Mouse (Mus musculus) G1E-ER4 (cell line): ENCODE measurements around the gene Ptpn22. TPM values are rescaled to one million over a fixed set of nuclear protein-coding genes. Genes with fewer than 3 reads are reported as not detected.

Experiments
- GATA1 ChIP-seq: IDR thresholded peaks from one replicate; pipeline ENCODE4 v1.8.0; 2012; ENCODE audit warnings: low read length, inconsistent platforms
- polyA plus RNA-seq: library from polyadenylated mRNA; stranded (reverse); fragments of >175 nt; gene quantifications from 2 replicates; pipeline ENCODE4 v1.2.3, GENCODE M21; 2012

The Ptpn22 gene
- polyA plus RNA-seq, result not detected in 2 replicates

DNA sequence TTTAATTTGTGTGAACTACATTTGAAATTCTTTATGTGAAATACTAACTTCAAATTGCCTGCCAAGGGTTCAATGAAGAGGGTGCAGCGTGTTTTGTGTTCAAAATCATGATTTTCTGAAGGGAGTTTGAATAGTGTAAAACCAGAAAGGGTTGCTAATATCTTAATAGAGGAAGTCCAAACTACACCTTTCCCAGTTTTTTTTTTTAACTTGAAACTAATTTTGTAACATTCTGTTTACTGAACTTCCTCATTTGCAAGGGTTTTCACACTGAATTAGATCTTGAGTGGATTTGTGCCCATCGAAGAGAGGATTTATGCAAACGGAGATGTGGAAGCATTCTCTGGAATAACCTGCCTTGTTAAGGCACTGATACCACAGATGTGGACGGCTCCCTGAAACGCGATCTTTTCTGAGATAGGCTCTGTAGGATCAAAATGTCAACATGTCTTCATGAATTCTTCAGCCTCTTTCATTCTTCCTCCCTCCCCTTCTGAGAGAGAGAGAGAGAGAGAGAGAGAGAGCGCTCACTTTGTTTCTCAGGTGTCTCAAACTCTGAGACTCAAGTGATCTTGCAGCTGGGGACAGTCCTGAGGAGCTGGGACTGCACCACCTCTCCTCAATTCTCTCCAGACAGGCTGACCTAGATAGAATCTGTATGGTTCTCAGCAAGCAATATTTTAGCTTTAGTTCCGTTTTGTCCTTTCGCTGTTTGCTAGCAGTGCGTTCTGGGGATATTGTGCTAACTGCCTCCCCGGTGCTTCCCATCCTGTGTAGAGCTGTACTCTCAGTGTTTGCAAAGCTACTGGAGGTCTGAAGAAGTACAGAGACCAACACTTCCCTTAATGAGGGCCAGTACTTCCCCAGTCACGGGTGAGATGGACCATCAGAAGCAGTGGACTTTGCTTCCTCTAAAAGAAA lies at the start of gene Ptpn22:
Gene Ptpn22, plus strand, starts transcription at position 915 of the 921 bp plus-strand sequence.
- TF ChIP-seq GATA1, result no peak

DNA sequence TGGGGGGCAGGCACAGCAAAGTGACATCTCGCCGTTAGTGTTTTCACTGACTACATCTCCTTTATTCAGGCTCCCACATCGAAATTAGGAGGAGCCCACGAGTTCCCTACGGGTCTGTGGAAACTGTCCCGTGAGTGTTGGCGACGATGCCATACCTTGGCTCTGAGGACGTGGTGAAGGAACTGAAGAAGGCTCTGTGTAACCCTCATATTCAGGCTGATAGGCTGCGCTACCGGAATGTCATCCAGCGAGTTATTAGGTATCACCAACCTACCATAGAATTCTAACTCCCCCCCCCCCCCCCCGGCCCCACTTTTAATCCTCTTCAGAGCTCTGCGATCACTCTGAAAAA lies 49.8 kb upstream of the Ptpn22 start:
- no peak for TF ChIP-seq GATA1

DNA sequence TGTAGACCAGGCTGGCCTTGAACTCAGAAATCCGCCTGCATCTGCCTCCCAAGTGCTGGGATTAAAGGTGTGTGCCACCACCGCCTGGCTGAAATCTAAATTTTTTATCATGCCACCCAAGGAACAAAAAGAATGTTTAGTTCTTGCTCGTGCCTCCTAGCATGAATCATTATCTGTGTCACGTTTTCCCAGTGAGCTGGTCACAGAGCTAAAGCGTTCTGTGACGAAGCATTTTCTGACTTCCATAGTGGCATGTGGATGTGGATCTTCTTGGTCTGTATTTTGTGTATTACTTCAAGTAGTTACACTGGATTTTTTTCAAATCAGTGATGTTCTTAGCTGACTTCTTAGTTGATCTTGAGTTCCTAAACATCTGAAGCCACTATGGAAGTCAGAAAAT lies 48.6 kb upstream of the Ptpn22 start:
- TF ChIP-seq GATA1, result no peak

DNA sequence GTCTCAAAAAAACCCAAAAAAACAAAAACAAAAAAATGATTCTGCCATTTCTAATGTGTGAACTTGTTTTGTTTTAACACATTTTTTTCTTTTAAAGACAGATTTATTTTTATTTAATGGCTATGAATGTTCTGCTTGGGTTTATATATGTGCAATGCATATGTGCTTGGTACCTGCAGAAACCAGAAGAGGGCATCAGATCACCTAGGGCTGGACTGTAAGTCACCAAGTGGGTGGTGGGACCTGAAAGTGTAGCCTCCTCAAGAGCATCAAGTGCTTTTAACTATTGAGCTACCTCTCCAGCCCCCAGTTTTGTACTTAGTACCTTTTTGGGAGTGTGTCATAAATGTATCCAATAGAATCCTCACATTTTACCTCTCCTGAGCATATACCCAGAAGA lies 32.0 kb upstream of the Ptpn22 start:
- TF ChIP-seq GATA1, result no peak

DNA sequence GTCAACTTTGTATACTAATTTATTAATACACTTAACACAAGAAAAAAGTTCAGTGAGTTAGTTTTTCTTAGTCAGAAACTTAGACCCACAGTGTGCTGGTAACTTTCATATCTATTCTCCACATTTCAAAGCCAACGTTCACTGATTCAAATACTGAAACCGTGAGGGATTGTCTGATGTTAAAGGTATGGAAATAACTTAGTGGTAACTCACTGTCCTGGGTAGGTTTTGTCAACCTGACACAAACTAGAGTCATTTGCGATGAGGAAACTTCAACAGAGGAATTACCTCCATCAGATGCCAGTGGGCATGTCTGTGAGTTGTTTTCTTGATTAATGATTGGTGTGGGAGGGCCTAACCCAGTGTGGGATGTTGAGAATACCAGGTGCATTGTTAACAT lies 30.6 kb upstream of the Ptpn22 start:
- TF ChIP-seq GATA1, result no peak

DNA sequence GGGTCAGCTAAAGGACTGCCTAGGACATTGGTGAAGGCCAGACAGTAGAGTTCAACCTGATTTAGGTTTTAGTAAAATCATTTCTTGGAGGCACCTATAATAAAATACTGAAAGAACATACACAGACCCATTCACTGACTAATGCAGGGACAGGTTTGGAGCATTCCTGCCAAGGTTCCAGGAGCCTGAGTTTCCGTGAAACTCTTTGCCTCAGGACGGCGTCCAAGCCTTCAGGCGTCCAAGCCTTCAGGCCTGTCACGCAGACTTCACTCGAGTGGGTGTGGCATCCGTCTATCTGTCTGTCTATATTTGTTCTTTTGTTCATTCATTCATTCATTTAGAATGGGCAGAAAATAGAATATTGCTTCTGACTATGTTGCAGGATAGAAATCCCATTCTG lies 28.4 kb upstream of the Ptpn22 start:
- no peak for TF ChIP-seq GATA1

DNA sequence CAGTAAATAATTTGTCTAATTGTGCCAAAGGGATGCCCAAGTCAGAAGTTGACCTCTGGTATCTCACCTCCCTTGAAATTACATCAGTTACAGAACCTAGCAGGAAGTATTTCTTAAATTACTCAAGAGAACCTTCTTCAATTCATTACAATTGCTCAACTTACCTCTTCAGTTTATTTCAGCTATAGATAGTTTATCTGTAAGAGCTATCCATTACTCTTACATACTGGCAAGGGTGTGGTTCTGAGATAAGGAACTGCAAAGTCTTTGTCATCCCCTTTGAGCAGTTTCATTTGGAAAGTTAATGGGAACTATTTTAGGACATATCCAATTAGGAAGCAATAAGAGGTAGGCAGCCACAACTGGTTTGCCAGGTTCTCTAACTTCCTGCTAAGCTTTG lies 27.2 kb upstream of the Ptpn22 start, which contains the start of gene Bcl2l15:
Gene Bcl2l15, plus strand, starts transcription at position 176 of the 400 bp plus-strand sequence.
- TF ChIP-seq GATA1, result peak; percentile 53

DNA sequence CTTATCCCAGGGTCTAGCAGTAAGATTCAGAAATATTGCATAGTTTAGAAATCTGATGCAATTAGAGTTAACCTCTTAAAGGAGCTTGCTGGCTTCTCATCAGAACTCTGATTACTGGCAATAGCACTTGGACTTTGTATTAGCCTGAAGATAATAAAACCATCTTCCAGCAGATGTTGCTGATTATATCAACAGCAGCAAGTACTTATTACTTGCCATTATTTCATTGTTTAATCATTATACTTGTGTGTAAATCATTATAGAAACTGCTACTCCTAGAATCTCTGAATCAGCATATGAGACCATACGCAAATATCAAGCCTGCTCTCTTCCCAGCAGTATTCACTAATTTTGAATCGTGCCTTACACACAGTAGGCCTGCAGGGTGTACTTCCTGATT lies 25.6 kb upstream of the Ptpn22 start:
- TF ChIP-seq GATA1, result no peak

DNA sequence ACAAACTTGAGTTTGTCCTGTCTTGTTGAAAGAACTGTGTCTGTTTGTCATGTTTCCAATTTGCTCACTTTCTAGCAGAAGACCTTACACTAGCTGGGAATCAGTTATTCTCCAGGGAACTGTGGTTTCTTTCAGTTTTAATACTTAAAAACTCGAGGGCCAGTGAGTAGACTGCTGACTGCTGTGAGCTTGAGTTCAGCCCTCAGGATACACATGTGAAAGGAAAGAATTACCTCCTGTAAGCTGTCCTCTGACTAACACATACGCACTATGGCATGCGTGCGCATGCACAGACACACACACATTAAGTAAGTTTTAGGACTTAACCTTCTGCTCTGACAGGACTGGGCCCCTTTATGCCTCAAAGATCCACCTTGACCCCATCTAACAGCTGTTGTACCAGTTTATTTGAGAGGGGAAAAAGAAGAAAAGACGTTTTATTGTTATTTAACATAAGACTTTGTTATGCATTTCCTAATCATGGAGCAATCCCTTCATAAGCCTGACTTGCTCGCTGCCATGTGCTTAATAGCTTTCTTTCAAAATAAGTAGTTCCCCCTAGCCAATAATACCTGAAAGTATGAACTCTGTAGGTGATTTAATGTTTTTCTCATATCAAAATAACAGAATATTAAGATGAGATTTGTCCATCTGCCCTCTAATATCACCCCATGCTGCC lies 24.2 kb upstream of the Ptpn22 start:
- no peak for TF ChIP-seq GATA1

DNA sequence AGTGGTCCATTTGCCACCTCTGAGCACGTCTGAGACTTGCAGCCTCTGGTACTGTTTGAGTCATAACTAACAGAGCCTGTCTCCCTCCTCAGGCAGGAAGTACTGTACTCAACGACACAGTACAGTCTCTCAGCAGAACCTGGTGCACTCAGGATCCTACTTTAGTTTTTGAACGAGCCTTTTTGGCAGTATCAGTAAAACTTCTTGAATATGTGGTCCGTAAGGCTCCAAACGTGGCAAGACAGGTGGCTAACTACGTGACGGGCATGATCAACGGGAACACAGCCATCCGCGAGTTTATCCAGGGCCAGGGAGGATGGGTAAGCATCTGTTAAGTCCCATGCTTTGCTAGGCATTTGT lies 23.7 kb upstream of the Ptpn22 start:
- TF ChIP-seq GATA1, result no peak

DNA sequence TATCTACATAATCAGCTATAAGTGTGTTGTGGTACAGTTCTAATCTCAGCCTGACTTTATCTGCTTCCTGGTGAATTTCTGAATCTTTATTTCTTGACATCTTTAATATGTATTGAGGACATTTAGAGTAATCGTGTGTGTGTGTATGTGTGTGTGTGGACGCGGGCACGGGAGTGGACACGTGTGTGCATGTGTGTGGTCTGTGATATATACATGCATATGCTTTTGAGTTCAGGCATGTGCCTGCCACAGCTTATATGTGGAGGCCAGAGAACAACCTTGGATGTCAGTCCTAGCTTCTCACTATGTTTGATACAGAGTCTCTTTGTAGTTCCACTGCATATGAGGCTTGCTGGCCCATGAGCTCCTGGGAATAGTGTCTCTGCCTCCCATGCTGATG lies 23.1 kb upstream of the Ptpn22 start:
- no peak for TF ChIP-seq GATA1

DNA sequence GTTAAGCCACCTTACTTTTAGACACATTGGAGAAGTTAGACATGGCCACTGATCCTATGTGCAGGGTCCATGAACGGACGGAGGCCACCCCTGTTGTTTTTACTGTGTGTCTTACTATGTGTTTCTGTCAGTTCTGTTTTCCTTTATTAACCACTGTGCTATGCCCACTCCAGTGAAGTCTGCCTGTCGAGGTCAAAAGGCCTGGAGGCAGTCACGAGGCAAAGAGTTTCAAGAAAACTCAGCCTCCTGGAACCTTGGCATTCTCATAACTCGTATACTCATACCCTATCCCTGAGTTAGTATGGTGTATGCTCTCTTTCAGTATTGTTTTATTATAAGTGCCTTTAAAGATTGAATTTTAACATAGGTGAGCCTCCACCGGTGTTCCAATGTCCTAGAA lies 19.9 kb upstream of the Ptpn22 start:
- TF ChIP-seq GATA1, result no peak

DNA sequence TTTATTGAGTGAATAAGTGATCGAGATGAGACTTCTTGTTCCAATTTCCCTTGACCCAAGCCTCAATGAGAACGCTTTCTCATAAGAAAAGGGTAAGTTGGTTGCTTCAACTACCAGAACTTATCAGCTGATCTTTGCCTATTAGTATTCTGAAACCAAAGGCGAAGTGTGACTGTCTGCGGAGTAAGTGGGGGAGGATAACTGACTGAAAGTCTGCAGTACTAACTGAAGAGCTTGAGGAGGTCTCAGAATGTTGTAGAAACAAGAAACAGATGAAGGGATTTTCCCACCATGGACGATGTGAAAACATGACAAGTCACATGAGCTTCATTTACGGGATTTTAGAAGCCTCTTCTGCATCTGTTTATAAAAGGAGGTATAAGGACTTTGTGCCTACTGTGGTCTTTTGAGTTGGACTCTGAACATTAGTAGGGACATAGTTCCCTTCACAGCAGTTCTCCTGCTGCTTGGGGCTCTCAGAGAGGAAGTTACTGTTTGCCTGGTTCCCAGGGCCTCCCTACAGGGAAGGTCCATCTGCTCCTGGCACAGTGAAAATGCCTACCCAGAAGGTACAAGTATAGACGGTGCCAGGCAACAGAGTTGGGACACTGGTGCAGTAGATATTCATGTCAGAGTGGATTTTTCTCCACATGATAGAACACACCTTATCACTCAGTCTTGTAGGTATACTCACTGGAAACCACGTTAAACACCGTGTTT lies 8.8 kb upstream of the Ptpn22 start:
- TF ChIP-seq GATA1, result no peak

DNA sequence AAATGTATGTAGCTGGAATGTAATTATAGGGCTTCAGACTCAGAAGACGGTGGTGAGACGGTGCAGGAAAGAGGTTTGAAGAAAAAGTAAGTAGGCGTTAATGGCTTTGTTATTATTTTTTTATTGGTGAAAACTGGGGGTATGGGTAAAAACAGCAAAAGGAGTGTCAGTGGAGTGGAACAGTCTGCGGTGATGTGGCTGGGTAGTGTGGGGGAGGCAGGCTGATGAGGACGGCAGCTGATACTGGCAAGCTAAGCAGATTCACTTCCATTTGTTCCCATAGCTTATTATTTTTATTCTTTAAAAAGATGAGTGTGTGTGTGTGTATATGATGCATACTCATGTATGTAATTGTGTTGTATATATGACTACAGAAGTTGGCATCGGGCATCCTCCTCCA lies 8.1 kb upstream of the Ptpn22 start:
- no peak for TF ChIP-seq GATA1

DNA sequence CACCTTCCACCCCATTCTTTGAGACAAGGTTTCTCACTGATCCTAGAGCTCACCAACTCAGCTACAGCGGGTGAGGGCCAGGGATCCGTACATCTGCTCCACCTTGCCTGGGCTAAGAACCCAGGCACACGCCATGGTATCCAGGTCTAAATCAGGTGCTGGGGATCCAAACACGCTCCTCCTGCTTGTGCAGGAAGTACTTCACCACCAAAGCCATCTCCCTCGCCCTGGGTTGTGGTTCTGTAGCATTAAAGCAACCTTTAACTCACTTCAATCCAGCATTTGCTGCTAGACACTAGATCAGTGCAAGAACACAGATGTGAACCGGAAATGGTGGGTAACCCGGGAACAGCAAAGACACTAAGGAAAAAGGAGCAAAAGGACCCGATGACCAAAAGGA lies 7.7 kb upstream of the Ptpn22 start:
- no peak for TF ChIP-seq GATA1
